Mouse (Mus musculus) central nervous system, embryonic 14 days (tissue): Measurements from ENCODE around the gene Cul5. TPM values are rescaled to one million over a fixed set of nuclear protein-coding genes. Genes with fewer than 3 reads are reported as not detected.

Experiments used
- polyA plus RNA-seq: library from polyadenylated mRNA; depleted of rRNA; stranded (reverse); fragments of >200 nt; gene quantifications from 2 replicates; pipeline ENCODE4 v1.2.3, GENCODE M21; 2012; rRNA removed

Cul5 gene
- 18.3 and 19.4 TPM in 2 replicates for polyA plus RNA-seq

GRCm38 (mm10) chr9:53669680-53670219 lies at the start of gene Cul5:
Gene Cul5, minus strand, starts transcription at chr9:53670014.

GRCm38 (mm10) chr9:53705992-53706696 lies 36.3 kb upstream of the Cul5 start, which contains the start of gene Rab39:
Gene Rab39, minus strand, starts transcription at chr9:53706232.

GRCm38 (mm10) chr9:53609968-53610781 lies 59.6 kb downstream of the Cul5 start, which contains the start of gene Acat1:
Gene Acat1, minus strand, starts transcription at chr9:53610382.

Other genes with a start within 250 kb of the Cul5 start
- gene Atm, start 133.3 kb downstream of the Cul5 start, polyA plus RNA-seq, result 11.4 and 11.8 TPM in 2 replicates
- gene Npat, start 133.0 kb downstream of the Cul5 start, polyA plus RNA-seq, result 11.1 and 11.6 TPM in 2 replicates
- 96.6 and 96.9 TPM in 2 replicates for gene Acat1, start 59.6 kb downstream of the Cul5 start, polyA plus RNA-seq
- gene Rab39, start 36.2 kb upstream of the Cul5 start, polyA plus RNA-seq, result 1.1 and 1.7 TPM in 2 replicates
- gene Slc35f2, start 101.5 kb upstream of the Cul5 start, polyA plus RNA-seq, result 8.3 and 9.0 TPM in 2 replicates
- gene Sln, start 180.2 kb upstream of the Cul5 start, polyA plus RNA-seq, result 0.45 and 6.1 TPM in 2 replicates